Mouse (Mus musculus) kidney, postnatal 0 days (tissue): ENCODE data around the gene Sh3kbp1. TPM values are rescaled to one million over a fixed set of nuclear protein-coding genes. Genes with fewer than 3 reads are reported as not detected.
A peak's percentile ranks its signal among the peaks of the same experiment; 100 is the strongest.

Experiments
- ATAC-seq: fragments of 200-750 bp; cut with Nextera tagmentation; replicated peaks from 2 replicates; pipeline ENCODE4 v1.8.0; 2017; ENCODE audit warnings: low read depth, moderate number of reproducible peaks, moderate TSS enrichment, moderate library complexity; ENCODE audit not compliant: low FRiP score
- DNase-seq: peaks from one replicate; pipeline ENCODE4 v3.0.0-alpha.2; 2016; ENCODE audit warnings: low spot score
- H3K27ac ChIP-seq: fragments of 300-500 bp; sonication (generic); 2 replicates; pipeline ENCODE4 v1.5.1; 2014; ENCODE audit warnings: mild to moderate bottlenecking
- H3K27me3 ChIP-seq: fragments of 300-500 bp; sonication (generic); 2 replicates; pipeline ENCODE4 v1.6.1; 2014; ENCODE audit warnings: low read length, mixed read lengths; ENCODE audit not compliant: insufficient read depth
- H3K36me3 ChIP-seq: fragments of 300-500 bp; sonication (generic); 2 replicates; pipeline ENCODE4 v1.6.1; 2014; ENCODE audit warnings: low read length, mixed read lengths; ENCODE audit not compliant: insufficient read depth
- H3K4me1 ChIP-seq: fragments of 300-500 bp; sonication (generic); replicated peaks from 2 replicates; pipeline ENCODE4 v1.6.1; 2014; ENCODE audit warnings: antibody characterized with exemption, low read length, mixed read lengths; ENCODE audit not compliant: insufficient read depth
- H3K4me2 ChIP-seq: fragments of 300-500 bp; sonication (generic); 2 replicates; pipeline ENCODE4 v1.6.1; 2014; ENCODE audit warnings: mild to moderate bottlenecking, low read length, moderate library complexity, mixed read lengths
- H3K4me3 ChIP-seq: fragments of 300-500 bp; sonication (generic); replicated peaks from 2 replicates; pipeline ENCODE4 v1.5.1; 2014; ENCODE audit warnings: low read depth, low read length
- H3K9ac ChIP-seq: fragments of 300-500 bp; sonication (generic); 2 replicates; pipeline ENCODE4 v1.6.1; 2014; ENCODE audit warnings: low read depth, low read length
- H3K9me3 ChIP-seq: fragments of 300-500 bp; sonication (generic); replicated peaks from 2 replicates; pipeline ENCODE4 v1.6.1; 2016; ENCODE audit warnings: low read length, inconsistent platforms, mixed read lengths
- CTCF ChIP-seq: IDR thresholded peaks from 2 replicates; pipeline ENCODE4 v1.5.1; 2016; ENCODE audit warnings: antibody characterized with exemption, low read depth, mild to moderate bottlenecking, moderate library complexity
- WGBS: fragments of 180-500 bp; shearing (Covaris S2); extraction: QIAGEN DNeasy Blood & Tissue Kit; methylation state at CpG from one replicate; pipeline ENCODE4 v1.1.7; 2014; 5-methylcytosine and 5-hydroxymethylcytosine counted together
- polyA plus RNA-seq: library from polyadenylated mRNA; unstranded; fragments of >200 nt; fragmentation: Nextera tagmentation; extraction: Ambion mirVana; gene quantifications from 2 replicates; pipeline ENCODE4 v1.2.1, GENCODE M21; 2015

The Sh3kbp1 gene
- polyA plus RNA-seq, 1 experiment from 2014 or later, result 31.5 TPM

GRCm38 (mm10) chrX:159705412-159705811, 78.3 kb downstream of the Sh3kbp1 start:
- Histone ChIP-seq H3K36me3 (no peaks in the 10 kb centered on the region), H3K4me1 (no peaks in the 10 kb centered on the region), H3K9me3 (no peaks in the 10 kb centered on the region), H3K4me2 (no peak overlapping the region), H3K4me3 (no peak overlapping the region), H3K27me3 (no peaks in the 10 kb centered on the region), H3K9ac (no peak overlapping the region), H3K27ac (no peak overlapping the region)
- ATAC-seq (no peak), DNase-seq (no peak)
- WGBS, result 45% methylated on average over 2 of the region's 2 CpGs
- no peak for TF ChIP-seq CTCF

GRCm38 (mm10) chrX:159708076-159708830, 81.2 kb downstream of the Sh3kbp1 start:
- H3K36me3 ChIP-seq, result no peaks in the 10 kb centered on the region
- no peaks in the 10 kb centered on the region for H3K9me3 ChIP-seq
- H3K4me1 ChIP-seq, result no peaks in the 10 kb centered on the region
- TF ChIP-seq CTCF, result no peak
- H3K27ac ChIP-seq, result peak overlapping the region; percentile 47; the same call in 1 of the 2 replicates
- H3K4me3 ChIP-seq, result no peak overlapping the region
- 32% methylated on average over 8 of the region's 8 CpGs for WGBS
- no peaks in the 10 kb centered on the region for H3K27me3 ChIP-seq
- ATAC-seq (no peak), DNase-seq (peak; percentile 59)
- 0 out of 2 replicates have a peak overlapping the region, but pooled peaks have one; percentile 3 for H3K4me2 ChIP-seq
- no peak overlapping the region for H3K9ac ChIP-seq

GRCm38 (mm10) chrX:159709296-159709695, 82.2 kb downstream of the Sh3kbp1 start:
- no peak for ATAC-seq
- WGBS, result 84% methylated on average over 6 of the region's 6 CpGs
- H3K4me3 ChIP-seq, result no peak overlapping the region
- no peak overlapping the region for H3K27ac ChIP-seq
- no peaks in the 10 kb centered on the region for H3K27me3 ChIP-seq
- DNase-seq, result no peak
- TF ChIP-seq CTCF, result no peak
- H3K4me1 ChIP-seq, result no peaks in the 10 kb centered on the region
- no peaks in the 10 kb centered on the region for H3K9me3 ChIP-seq
- no peak overlapping the region for H3K9ac ChIP-seq
- H3K4me2 ChIP-seq, result peak overlapping the region; percentile 31; the same call in 1 of the 2 replicates
- H3K36me3 ChIP-seq, result no peaks in the 10 kb centered on the region

GRCm38 (mm10) chrX:159711070-159712029, 84.3 kb downstream of the Sh3kbp1 start:
- no peak overlapping the region for H3K4me3 ChIP-seq
- WGBS, result 74% methylated on average over 13 of the region's 13 CpGs
- H3K4me1 ChIP-seq, result no peaks in the 10 kb centered on the region
- ATAC-seq, result no peak; the same call in 1 of the 2 replicates
- no peak for TF ChIP-seq CTCF
- no peaks in the 10 kb centered on the region for H3K9me3 ChIP-seq
- H3K4me2 ChIP-seq, result no peak overlapping the region
- H3K27me3 ChIP-seq, result no peaks in the 10 kb centered on the region
- no peak overlapping the region for H3K27ac ChIP-seq
- H3K9ac ChIP-seq, result no peak overlapping the region
- H3K36me3 ChIP-seq, result no peaks in the 10 kb centered on the region
- DNase-seq, result peak; percentile 26

- 88% methylated on average over 2 of the region's 2 CpGs for WGBS
- Histone ChIP-seq H3K27me3 (no peaks in the 10 kb centered on the region), H3K4me2 (no peak overlapping the region), H3K36me3 (no peaks in the 10 kb centered on the region), H3K9me3 (no peaks in the 10 kb centered on the region), H3K4me3 (no peak overlapping the region), H3K27ac (no peak overlapping the region), H3K9ac (no peak overlapping the region), H3K4me1 (no peaks in the 10 kb centered on the region)
- ATAC-seq, result no peak
- no peak for TF ChIP-seq CTCF
- no peak for DNase-seq
Measured at GRCm38 (mm10) chrX:159713191-159713590, 86.1 kb downstream of the Sh3kbp1 start.

GRCm38 (mm10) chrX:159721390-159721789, 94.3 kb downstream of the Sh3kbp1 start:
- Histone ChIP-seq H3K27ac (no peak overlapping the region), H3K36me3 (no peaks in the 10 kb centered on the region), H3K4me3 (no peak overlapping the region), H3K4me2 (no peak overlapping the region), H3K27me3 (no peaks in the 10 kb centered on the region), H3K4me1 (no peaks in the 10 kb centered on the region), H3K9ac (no peak overlapping the region), H3K9me3 (no peaks in the 10 kb centered on the region)
- no peak for ATAC-seq
- WGBS, result 84% methylated on average over 1 of the region's 1 CpGs
- no peak for DNase-seq
- no peak for TF ChIP-seq CTCF
